Mouse (Mus musculus) lung, postnatal 10 days (tissue): ENCODE results near the gene Nfs1.
A peak's percentile ranks its signal among the peaks of the same experiment; 100 is the strongest.
"Not testable (repeated sequence)": the region's sequence is repeated elsewhere in the genome, so short reads cannot be mapped to it uniquely, and the experiment has no call there.

Experiments
- DNase-seq: peaks from one replicate; pipeline ENCODE4 v3.0.0; 2021

The Nfs1 gene

DNA sequence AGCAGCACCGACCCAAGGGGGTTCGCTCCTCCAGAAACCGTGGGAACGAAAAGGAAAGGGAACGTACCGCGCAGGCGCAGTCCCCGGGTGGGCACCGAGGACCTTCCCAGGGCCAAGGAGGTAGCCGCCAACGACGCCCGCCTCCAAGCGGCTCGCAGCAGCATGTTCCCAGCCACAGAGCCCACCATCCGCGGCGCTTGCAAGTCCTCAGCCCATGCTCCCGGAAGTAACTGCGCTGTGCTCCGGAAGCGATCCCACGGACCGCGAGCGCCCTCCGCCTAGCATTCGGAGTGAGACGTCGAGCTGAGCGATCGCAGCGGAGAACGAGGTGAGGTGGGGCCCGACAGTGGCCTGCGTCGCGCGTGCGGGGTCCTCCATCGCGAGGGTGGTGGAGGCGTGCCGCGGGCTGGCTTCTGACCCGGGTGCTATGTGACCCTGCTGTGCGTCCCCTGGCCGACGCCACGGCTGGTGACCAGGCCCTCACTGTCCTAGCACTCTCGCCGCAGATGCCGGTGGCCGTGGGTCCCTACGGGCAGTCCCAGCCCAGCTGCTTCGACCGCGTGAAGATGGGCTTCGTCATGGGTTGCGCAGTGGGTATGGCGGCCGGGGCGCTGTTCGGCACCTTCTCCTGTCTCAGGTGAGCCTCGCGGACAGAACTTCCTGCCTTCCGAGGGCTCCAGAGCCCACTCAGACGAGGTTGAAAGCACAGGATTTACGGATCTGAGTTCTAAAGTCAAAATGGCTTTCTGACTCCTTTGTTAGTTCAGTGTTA is at the start of gene Nfs1, which contains the start of gene Romo1:
TSS of gene Nfs1 (minus strand) at position 234 of the 772 bp plus-strand sequence.
TSS of gene Romo1 (plus strand) at position 87 of the 772 bp plus-strand sequence.
- DNase-seq: peak; percentile 96

GRCm38 (mm10) chr2:156193066-156193862 is 49.3 kb upstream of the Nfs1 start:
- no peak for DNase-seq

DNA sequence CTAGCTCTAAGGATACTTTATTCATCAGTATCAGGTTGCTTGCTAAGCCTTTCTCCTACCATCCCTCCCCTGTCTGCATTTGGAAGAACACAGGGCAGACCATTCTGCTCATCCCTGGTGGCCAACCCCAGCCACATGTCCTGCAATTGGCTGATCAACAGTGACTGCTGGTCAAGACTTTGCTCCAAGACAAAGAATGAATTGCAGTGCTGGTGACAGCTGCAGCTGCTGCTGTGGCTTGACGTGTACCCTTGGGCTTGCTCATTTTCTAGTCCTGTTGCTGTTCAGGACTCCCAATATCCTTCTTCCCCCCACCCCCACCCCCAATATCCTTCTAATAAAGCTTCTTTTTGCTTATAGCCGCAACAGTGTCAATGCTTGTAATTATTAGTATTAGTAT is 48.1 kb upstream of the Nfs1 start:
- DNase-seq: no peak

DNA sequence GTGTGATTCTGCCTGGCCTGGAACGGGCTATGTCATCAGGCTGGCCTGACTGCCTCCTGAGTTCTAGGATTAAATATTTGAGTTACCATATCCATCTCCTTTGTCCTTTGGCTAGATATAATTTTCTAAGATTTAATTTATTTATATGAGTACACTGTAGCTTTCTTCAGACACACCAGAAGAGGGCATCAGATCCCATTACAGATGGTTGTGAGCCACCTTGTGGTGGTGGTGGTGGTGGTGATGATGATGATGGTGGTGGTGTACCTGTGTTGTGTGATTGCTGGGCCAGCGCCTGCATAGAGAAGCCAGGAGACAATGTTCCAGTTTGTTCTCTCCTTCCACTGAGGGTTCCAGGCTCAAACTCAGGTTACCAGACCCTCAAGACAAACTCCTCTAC is 47.6 kb upstream of the Nfs1 start:
- no peak for DNase-seq

GRCm38 (mm10) chr2:156190004-156190896 is 46.3 kb upstream of the Nfs1 start:
- peak; percentile 35 for DNase-seq

GRCm38 (mm10) chr2:156189241-156189640 is 45.3 kb upstream of the Nfs1 start:
- not testable (repeated sequence) for DNase-seq

GRCm38 (mm10) chr2:156181592-156181991 is 37.6 kb upstream of the Nfs1 start:
- DNase-seq: no peak

DNA sequence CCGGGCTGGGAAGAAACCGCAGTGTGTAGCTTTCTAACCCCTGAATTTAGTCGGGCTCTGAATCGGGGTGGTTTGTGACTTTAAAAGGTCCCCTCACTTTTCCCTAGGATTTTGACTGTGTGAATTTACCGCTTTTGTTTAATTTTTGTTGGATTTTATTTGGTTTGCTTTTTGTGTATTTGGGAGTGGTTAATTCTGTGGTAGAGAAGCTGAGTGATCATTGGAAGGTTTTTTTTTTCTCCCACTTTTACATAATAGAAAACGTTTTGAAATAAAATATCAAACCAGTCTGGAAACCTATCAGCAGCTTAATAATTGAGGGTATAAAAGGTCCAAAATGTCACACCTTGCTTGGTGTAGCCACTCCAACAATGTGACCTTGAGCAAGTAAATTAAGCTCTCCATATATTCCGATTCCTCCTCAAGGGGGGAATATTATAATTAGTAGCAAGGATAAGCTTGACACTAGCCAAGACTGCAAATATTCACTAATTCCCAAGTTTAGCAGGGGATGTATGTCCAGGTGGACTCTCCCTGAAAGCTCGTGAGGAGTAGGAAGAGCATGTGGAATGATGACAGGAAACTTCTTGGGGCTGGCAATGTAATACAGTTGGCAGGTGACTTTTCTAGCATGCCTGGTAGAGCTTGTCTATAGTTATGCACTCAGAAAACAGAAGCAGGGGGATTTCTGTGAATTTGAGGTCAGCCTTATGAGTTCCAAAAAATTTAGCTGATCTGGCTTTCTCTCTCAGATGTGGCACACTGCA is 37.0 kb upstream of the Nfs1 start:
- DNase-seq: no peak

DNA sequence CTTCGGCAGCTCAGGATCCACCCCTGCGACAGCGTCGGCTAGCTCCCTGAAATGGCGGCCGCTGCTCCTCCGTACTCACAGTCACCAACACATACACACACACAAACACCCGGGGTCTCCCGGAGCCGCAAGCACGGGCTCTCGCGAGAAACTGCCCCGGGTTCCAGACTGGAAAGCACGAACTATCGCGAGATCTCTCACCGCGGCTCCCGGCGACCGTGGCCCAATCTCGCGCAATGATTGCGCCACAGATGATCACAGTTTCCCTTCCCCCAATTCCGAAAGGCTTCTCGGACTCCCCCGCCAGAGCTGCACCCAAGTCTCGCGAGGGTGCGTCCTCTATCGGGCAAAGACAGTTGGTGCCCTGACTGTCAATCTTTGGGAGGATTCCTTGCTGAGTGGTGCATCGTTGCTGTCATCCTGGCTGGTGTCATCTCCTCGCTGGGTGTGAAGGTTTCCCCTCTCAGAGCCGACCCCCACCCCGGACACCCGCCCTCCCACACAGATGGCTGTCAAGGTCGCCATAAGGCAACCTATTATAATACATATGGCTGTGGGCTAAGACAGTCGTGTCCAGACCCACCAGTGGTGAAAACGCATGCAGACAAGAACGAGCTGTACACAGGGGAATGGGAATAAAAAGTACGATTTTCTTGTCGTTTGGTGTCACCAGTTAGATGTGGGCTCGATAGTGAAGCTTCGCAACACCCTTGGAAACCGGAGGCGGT is 36.3 kb upstream of the Nfs1 start, which contains the start of gene Rbm39:
TSS of gene Rbm39 (minus strand) at position 145 of the 728 bp plus-strand sequence.
- peak; percentile 100 for DNase-seq

- no peak for DNase-seq
Measured at GRCm38 (mm10) chr2:156179796-156180093, 35.8 kb upstream of the Nfs1 start.

GRCm38 (mm10) chr2:156179046-156179795 is 35.2 kb upstream of the Nfs1 start:
- peak; percentile 89 for DNase-seq

DNA sequence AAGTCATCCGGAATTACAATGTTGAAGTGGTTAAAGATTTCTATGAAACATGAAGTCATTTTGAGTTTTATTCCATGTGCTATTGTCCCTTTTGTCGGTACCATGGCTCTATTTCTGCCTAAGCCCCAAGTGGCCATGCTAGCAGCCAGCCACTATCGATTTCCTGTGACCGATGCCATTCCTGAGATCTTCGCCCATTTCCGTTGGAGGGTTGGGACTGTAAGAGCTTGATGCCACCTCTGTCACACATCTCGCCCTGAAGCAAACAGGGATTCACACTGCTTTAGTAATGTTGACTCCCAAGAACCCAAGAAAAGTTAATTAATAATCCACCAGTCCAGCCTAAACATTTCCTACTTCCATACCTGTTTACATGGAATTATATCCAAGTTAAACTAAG is 33.7 kb upstream of the Nfs1 start:
- no peak for DNase-seq

- no peak for DNase-seq
Measured at GRCm38 (mm10) chr2:156177079-156177478, 33.1 kb upstream of the Nfs1 start.

DNA sequence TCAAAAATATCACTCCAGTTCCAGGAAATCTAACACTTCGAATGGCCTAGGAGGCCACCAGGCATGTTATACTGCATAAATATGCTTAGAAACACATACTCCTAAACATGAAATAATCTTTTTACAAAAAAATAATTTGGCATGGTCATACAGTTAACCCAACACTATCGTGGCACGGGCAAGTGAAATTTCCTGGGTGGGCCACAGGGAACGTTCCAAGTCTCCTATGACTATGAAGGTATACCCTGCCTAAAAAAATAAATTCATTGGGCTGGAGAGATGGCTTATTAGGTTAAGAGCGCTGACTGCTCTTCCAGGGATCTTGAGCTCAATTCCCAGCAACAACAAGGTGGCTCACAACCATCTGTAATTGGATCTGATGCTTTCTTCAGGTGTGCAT is 22.6 kb upstream of the Nfs1 start:
- no peak for DNase-seq

DNA sequence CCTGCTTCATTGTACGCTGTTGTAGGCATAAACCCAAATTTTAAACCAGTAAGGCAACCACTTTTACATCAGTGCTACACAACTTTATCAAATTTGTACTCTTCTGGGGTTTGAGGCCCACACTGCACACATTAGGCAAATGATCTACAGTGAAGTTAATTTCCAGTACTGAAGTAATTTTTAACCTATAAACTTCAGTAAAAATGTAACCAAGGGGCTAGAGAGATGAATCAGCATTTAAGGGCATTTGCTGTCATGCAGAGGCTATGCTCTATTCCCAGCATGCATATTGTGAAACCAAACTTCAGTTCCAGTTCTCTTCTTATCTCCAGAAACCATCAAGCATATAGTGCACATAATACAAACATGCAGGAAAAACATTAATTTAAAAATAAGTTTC is 21.5 kb upstream of the Nfs1 start:
- no peak for DNase-seq

DNA sequence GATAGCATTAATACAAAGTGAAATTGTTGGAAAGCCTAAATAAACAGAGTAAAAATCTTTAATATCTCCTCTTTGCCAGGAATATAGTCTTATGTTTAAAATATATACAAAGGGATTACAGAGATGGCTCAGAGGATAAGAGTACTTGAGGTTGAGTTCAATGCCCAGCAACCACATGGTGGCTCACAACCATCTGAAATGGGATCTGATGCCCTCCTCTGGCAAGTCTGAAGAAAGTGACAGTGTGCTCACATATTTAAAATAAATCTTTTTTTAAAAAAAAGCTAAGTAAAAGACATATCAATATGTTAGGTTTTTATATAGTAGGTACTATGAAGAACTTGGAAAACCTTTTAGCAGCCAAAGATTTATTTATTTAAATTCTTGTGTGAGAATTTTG is 7.6 kb upstream of the Nfs1 start:
- DNase-seq: no peak

- DNase-seq: no peak
Measured at GRCm38 (mm10) chr2:156147316-156147915, 3.4 kb upstream of the Nfs1 start.

- DNase-seq: no peak
Measured at GRCm38 (mm10) chr2:156146272-156146989, 2.4 kb upstream of the Nfs1 start.

GRCm38 (mm10) chr2:156145486-156146130 is 1.6 kb upstream of the Nfs1 start:
- no peak for DNase-seq
